Mouse (Mus musculus) layer of hippocampus, postnatal 10 days (tissue): Measurements from ENCODE around the gene Prcd. TPM values are rescaled to one million over a fixed set of nuclear protein-coding genes. Genes with fewer than 3 reads are reported as not detected.
A peak's percentile ranks its signal among the peaks of the same experiment; 100 is the strongest.
"Not testable (repeated sequence)": the region's sequence is repeated elsewhere in the genome, so short reads cannot be mapped to it uniquely, and the experiment has no call there.

Source experiments
- DNase-seq, 2 experiments: peaks; one replicate each; pipeline ENCODE4 v3.0.0; 2021; ENCODE audit warnings: low spot score in 2 of 2
- total RNA-seq, 2 experiments: library from RNA; stranded (reverse); gene quantifications; 2 replicates each; pipeline ENCODE4 v1.2.3; 2021

The Prcd gene
- total RNA-seq, 2 experiments from 2014 or later = 3.4 to 3.8 TPM

GRCm38 (mm10) chr11:116625081-116626000, 28.0 kb upstream of the Prcd start:
- peak; percentile 42 to 56 for DNase-seq

DNA sequence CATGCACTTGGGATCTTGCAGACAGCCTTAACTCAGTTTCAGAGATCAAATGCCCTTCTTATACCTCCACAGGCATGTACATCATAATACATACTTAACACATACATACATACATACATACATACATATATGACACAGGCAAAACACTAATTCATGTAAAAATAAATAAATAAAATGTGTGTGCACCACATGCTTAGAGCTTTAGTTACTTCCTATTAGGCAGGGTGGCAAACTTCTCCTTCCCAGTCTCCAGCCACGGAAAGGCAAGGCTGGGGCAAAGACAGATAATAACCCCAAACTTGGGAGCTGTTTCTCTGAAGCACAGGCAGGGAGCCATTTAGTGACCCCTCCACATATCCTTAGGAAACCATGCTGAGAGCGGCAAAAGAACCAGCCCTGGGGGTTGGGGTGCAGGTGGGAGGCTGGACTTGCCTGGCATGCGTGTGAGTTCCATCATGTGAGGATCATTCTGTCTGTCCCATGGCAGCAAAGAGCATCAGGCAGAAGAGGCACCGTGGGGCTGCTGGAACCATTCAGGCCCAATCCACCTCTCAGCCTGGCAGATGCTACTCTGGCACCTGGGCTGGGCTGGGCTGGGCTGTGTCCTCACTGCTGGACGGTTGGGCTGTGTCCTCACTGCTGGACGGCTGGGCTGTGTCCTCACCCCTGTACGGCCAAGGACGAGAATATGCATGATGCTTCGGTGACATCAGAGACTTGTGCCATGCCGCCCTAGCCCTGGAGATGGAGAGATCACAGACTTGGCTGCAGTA, 26.8 kb upstream of the Prcd start, which contains the start of gene Rhbdf2:
Gene Rhbdf2, minus strand, starts transcription at position 721 of the 773 bp plus-strand sequence.
- DNase-seq = no peak

GRCm38 (mm10) chr11:116627072-116628020, 26.0 kb upstream of the Prcd start:
- no peak for DNase-seq

GRCm38 (mm10) chr11:116628712-116629111, 24.6 kb upstream of the Prcd start:
- DNase-seq = peak; percentile 94 to 96

GRCm38 (mm10) chr11:116629472-116629871, 23.9 kb upstream of the Prcd start:
- DNase-seq = no peak

GRCm38 (mm10) chr11:116630171-116630965, 23.0 kb upstream of the Prcd start:
- DNase-seq = no peak

GRCm38 (mm10) chr11:116632962-116633361, 20.4 kb upstream of the Prcd start:
- no peak for DNase-seq

GRCm38 (mm10) chr11:116636607-116637006, 16.7 kb upstream of the Prcd start:
- DNase-seq = not testable (repeated sequence)

- DNase-seq = no peak
Observed at GRCm38 (mm10) chr11:116641168-116641567, 12.2 kb upstream of the Prcd start.

GRCm38 (mm10) chr11:116641731-116642130, 11.6 kb upstream of the Prcd start:
- no peak for DNase-seq

DNA sequence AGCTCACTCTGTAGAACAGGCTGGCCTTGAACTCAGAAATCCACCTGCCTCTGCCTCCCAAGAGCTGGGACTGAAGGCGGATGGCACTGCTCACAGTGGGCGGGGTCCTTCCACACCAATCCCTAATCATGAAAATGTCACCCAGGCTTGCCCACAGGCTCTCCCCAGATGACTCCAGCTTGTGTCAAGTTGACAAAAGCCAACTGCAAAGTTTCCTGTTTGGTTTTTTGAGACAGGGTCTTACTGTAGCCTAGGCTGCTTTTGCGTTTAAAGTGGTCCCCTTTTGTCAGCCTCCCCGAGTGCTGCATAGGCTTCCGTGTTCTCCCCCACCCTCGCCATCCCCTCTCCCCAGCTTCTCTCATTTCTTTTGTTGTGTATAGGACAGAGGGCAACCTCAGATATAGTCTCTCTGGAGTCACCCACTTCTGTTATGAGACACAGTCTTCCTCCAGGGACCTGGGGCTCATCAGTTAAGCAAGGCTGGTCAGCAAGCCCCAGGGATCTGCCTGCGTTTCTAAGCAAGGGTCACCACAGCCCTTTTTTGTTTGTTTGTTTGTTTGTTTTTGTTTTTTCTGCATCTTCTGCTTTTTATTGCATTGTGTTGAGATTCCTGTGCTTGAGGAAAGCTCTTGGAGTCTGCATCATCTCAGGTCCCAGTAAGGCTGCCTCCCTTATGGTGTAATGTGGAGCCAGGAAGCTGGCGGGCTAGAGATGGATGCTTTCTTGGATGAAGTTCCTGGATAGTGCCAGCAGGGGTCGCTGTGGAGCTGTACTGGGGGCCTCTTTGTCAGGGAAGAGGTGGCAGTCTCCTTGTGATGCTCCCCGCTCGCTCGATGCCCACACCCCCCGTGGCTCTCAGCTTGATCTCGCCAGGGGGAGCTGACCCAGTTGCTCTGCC, 10.4 kb upstream of the Prcd start:
- DNase-seq = peak; percentile 98

GRCm38 (mm10) chr11:116643579-116644224, 9.6 kb upstream of the Prcd start:
- DNase-seq = no peak

GRCm38 (mm10) chr11:116644225-116645112, 8.9 kb upstream of the Prcd start:
- DNase-seq = no peak

- DNase-seq = no peak
Observed at GRCm38 (mm10) chr11:116645446-116646110, 7.8 kb upstream of the Prcd start.

- no peak for DNase-seq
Observed at GRCm38 (mm10) chr11:116646136-116646535, 7.2 kb upstream of the Prcd start.

DNA sequence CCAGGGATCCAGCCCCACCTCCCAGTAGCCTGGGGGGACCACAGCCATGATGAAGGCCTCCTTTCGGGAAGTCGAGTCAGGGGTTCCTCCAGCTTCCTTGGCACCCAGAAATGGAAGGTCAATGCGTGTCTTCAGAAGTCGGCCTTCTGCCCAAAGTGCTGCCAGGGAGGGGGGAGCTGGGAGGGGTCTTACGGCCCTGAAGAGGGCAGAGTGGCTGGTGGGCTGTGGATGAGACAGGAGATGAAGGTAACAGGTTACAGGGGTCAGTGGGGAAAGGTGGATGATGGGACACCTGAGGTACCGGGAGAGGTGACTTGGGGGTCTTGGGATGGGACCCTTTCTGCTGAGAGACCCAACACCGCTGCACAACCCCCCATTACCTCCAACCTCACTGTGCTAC, 6.6 kb upstream of the Prcd start:
- no peak for DNase-seq
